Mouse (Mus musculus): ENCODE results near the gene Muc5b. TPM values are rescaled to one million over a fixed set of nuclear protein-coding genes. Genes with fewer than 3 reads are reported as not detected.
"Not testable (repeated sequence)": the region's sequence is repeated elsewhere in the genome, so short reads cannot be mapped to it uniquely, and the experiment has no call there.

Muc5b gene
- polyA plus RNA-seq (2014; fragmentation: Nextera tagmentation; extraction: Ambion mirVana), result 0.01 TPM in 1 of 2 replicates, not detected in the other

DNA sequence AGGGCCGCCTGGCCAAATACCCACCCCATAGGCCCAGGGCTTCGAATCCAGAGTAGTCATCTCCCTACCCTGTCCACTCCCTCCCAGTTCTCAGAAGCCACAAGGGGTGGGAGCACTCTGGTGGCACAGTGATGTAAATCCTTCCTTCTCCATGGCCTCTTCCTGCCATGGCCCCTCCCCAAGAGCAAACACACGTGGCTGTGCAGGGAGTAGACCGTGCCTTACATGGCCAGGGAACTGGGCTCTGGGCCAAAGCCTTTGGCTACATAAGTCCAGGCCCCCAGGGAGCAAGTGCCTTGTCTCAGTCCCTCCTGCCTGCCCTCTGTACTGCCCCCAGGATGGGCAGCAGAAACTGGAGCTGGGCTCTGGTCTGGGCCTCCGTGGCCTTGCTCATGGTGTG lies at the start of gene Muc5b:
TSS of gene Muc5b (plus strand) at position 292 of the 400 bp plus-strand sequence.
- H3K36me3 ChIP-seq (ENCODE audit: control insufficient read depth, insufficient read depth, low read length), result no peaks in the 10 kb centered on the region
- WGBS, result 48% methylated on average over 5 of the region's 5 CpGs
- H3K4me2 ChIP-seq (ENCODE audit: low read length), result no peak within 1 kb of the TSS
- peak; percentile 32; the same call in 1 of the 2 replicates for ATAC-seq (replicated peaks; ENCODE audit: low FRiP score, low TSS enrichment, low read depth)
- H3K4me3 ChIP-seq (ENCODE audit: low read depth, low read length), result no peak within 1 kb of the TSS
- H3K27ac ChIP-seq (ENCODE audit: low read depth), result no peak within 1 kb of the TSS
- H3K9me3 ChIP-seq (ENCODE audit: control insufficient read depth, low read length), result no peaks in the 10 kb centered on the region
- no peak within 1 kb of the TSS for H3K9ac ChIP-seq (ENCODE audit: low read length)
- no peaks in the 10 kb centered on the region; the same call in 1 of the 2 replicates for H3K4me1 ChIP-seq (replicated peaks; ENCODE audit: control insufficient read depth, insufficient read depth, low read length)
- no peak for DNase-seq (ENCODE audit: low spot score)
- H3K27me3 ChIP-seq (replicated peaks; ENCODE audit: control insufficient read depth, insufficient read depth, low read length), result no peaks in the 10 kb centered on the region

DNA sequence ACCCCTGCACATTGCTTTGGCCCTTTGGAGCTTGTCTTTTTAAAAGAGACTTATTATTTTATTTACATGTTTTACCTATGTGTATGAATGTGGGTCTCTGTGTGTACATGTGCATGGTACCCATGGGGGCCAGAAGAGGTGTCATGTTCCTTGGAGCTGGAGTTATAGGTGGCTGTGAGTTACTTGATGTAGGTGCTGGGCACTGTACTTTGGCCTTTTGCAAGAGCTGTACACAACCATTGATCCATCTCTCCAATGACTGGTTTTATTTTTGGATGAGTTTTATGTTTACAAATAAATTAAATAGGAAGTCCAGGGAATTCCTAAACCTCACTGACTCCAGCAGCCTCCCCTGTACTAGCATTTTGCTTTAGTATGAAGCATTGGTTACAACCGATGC lies 44.6 kb upstream of the Muc5b start:
- 95% methylated on average over 1 of the region's 1 CpGs for WGBS

DNA sequence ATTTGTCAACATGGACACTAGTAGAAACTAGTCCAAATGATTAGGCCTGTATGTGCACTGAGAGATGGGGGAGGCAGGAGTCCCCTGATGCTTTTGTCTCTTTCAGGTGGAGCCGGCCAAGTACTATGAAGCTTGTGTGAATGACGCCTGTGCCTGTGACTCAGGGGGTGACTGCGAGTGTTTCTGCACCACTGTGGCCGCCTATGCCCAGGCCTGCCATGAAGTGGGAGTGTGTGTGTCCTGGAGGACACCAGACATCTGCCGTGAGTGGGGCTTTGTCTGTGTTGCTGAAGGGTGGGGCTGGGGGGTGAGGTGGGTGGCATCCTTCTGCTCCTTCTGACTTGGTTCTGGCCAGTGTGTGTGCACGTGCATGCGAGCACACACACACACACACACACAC lies 35.7 kb upstream of the Muc5b start:
- WGBS, result 82% methylated on average over 7 of the region's 7 CpGs
- ATAC-seq (replicated peaks; ENCODE audit: low FRiP score, low TSS enrichment, low read depth), result no peak
- no peak overlapping the region for H3K4me2 ChIP-seq (ENCODE audit: low read length)
- H3K27ac ChIP-seq (ENCODE audit: low read depth), result no peak overlapping the region
- no peaks in the 10 kb centered on the region for H3K4me1 ChIP-seq (replicated peaks; ENCODE audit: control insufficient read depth, insufficient read depth, low read length)
- no peaks in the 10 kb centered on the region for H3K36me3 ChIP-seq (ENCODE audit: control insufficient read depth, insufficient read depth, low read length)
- peaks cover 2% of the 10 kb centered on the region for H3K9me3 ChIP-seq (ENCODE audit: control insufficient read depth, low read length)
- H3K27me3 ChIP-seq (replicated peaks; ENCODE audit: control insufficient read depth, insufficient read depth, low read length), result no peaks in the 10 kb centered on the region
- H3K4me3 ChIP-seq (ENCODE audit: low read depth, low read length), result no peak overlapping the region
- H3K9ac ChIP-seq (ENCODE audit: low read length), result no peak overlapping the region
- no peak for DNase-seq (ENCODE audit: low spot score)

More for the DNA sequence above, 44.6 kb upstream of the Muc5b start:
- no peaks in the 10 kb centered on the region for H3K36me3 ChIP-seq (ENCODE audit: control insufficient read depth, insufficient read depth, low read length)
- H3K4me3 ChIP-seq (ENCODE audit: low read depth, low read length), result no peak overlapping the region
- no peak for ATAC-seq (replicated peaks; ENCODE audit: low FRiP score, low TSS enrichment, low read depth)
- no peaks in the 10 kb centered on the region for H3K27me3 ChIP-seq (replicated peaks; ENCODE audit: control insufficient read depth, insufficient read depth, low read length)
- no peak overlapping the region for H3K9ac ChIP-seq (ENCODE audit: low read length)
- H3K27ac ChIP-seq (ENCODE audit: low read depth), result no peak overlapping the region
- no peak overlapping the region for H3K4me2 ChIP-seq (ENCODE audit: low read length)
- peaks cover 7% of the 10 kb centered on the region for H3K9me3 ChIP-seq (ENCODE audit: control insufficient read depth, low read length)
- H3K4me1 ChIP-seq (replicated peaks; ENCODE audit: control insufficient read depth, insufficient read depth, low read length), result no peaks in the 10 kb centered on the region
- DNase-seq (ENCODE audit: low spot score), result no peak

- Histone ChIP-seq H3K36me3 (ENCODE audit: control insufficient read depth, insufficient read depth, low read length) (no peaks in the 10 kb centered on the region), H3K27ac (ENCODE audit: low read depth) (no peak overlapping the region), H3K9ac (ENCODE audit: low read length) (no peak overlapping the region), H3K27me3 (replicated peaks; ENCODE audit: control insufficient read depth, insufficient read depth, low read length) (no peaks in the 10 kb centered on the region), H3K9me3 (ENCODE audit: control insufficient read depth, low read length) (no peaks in the 10 kb centered on the region), H3K4me1 (replicated peaks; ENCODE audit: control insufficient read depth, insufficient read depth, low read length) (no peaks in the 10 kb centered on the region), H3K4me2 (ENCODE audit: low read length) (no peak overlapping the region), H3K4me3 (ENCODE audit: low read depth, low read length) (no peak overlapping the region)
- 84% methylated on average over 7 of the region's 7 CpGs for WGBS
- ATAC-seq (replicated peaks; ENCODE audit: low FRiP score, low TSS enrichment, low read depth), result no peak
- no peak for DNase-seq (ENCODE audit: low spot score)
Observed at GRCm38 (mm10) chr7:141805384-141805783, 33.5 kb upstream of the Muc5b start.

DNA sequence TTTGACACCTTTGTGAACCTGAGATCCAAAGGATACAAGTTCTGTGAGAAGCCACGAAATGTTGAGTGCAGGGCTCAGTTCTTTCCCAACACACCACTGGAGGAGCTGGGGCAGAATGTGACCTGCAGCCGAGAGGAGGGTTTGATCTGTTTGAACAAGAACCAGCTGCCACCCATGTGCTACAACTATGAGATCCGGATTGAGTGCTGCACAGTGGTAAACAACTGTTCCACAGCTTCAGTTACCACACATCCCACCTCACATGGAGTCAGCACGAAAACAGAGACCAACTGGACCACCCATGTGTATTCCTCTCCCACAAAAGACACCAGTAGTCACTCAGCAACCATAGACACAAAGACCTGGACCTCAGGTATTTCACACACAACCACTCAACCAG lies 31.0 kb upstream of the Muc5b start:
- no CpG with 5 or more reads among the region's 4 CpGs for WGBS

DNA sequence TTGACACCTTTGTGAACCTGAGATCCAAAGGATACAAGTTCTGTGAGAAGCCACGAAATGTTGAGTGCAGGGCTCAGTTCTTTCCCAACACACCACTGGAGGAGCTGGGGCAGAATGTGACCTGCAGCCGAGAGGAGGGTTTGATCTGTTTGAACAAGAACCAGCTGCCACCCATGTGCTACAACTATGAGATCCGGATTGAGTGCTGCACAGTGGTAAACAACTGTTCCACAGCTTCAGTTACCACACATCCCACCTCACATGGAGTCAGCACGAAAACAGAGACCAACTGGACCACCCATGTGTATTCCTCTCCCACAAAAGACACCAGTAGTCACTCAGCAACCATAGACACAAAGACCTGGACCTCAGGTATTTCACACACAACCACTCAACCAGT lies 28.9 kb upstream of the Muc5b start:
- not testable (repeated sequence) for H3K4me1 ChIP-seq (replicated peaks; ENCODE audit: control insufficient read depth, insufficient read depth, low read length); ATAC-seq (replicated peaks; ENCODE audit: low FRiP score, low TSS enrichment, low read depth); DNase-seq (ENCODE audit: low spot score); H3K4me2 ChIP-seq (ENCODE audit: low read length); H3K4me3 ChIP-seq (ENCODE audit: low read depth, low read length); H3K9me3 ChIP-seq (ENCODE audit: control insufficient read depth, low read length); H3K27me3 ChIP-seq (replicated peaks; ENCODE audit: control insufficient read depth, insufficient read depth, low read length); H3K36me3 ChIP-seq (ENCODE audit: control insufficient read depth, insufficient read depth, low read length); H3K27ac ChIP-seq (ENCODE audit: low read depth); H3K9ac ChIP-seq (ENCODE audit: low read length)
- WGBS, result no CpG with 5 or more reads among the region's 4 CpGs

More for the DNA sequence above, 31.0 kb upstream of the Muc5b start:
- H3K4me3 ChIP-seq (ENCODE audit: low read depth, low read length); H3K4me2 ChIP-seq (ENCODE audit: low read length); H3K9me3 ChIP-seq (ENCODE audit: control insufficient read depth, low read length); H3K4me1 ChIP-seq (replicated peaks; ENCODE audit: control insufficient read depth, insufficient read depth, low read length); DNase-seq (ENCODE audit: low spot score); H3K9ac ChIP-seq (ENCODE audit: low read length); H3K27ac ChIP-seq (ENCODE audit: low read depth); H3K36me3 ChIP-seq (ENCODE audit: control insufficient read depth, insufficient read depth, low read length); H3K27me3 ChIP-seq (replicated peaks; ENCODE audit: control insufficient read depth, insufficient read depth, low read length); ATAC-seq (replicated peaks; ENCODE audit: low FRiP score, low TSS enrichment, low read depth): not testable (repeated sequence)

- ATAC-seq (replicated peaks; ENCODE audit: low FRiP score, low TSS enrichment, low read depth), result no peak
- Histone ChIP-seq H3K27me3 (replicated peaks; ENCODE audit: control insufficient read depth, insufficient read depth, low read length) (no peaks in the 10 kb centered on the region), H3K4me3 (ENCODE audit: low read depth, low read length) (no peak overlapping the region), H3K9me3 (ENCODE audit: control insufficient read depth, low read length) (no peaks in the 10 kb centered on the region), H3K36me3 (ENCODE audit: control insufficient read depth, insufficient read depth, low read length) (no peaks in the 10 kb centered on the region), H3K27ac (ENCODE audit: low read depth) (no peak overlapping the region), H3K4me2 (ENCODE audit: low read length) (no peak overlapping the region), H3K9ac (ENCODE audit: low read length) (no peak overlapping the region), H3K4me1 (replicated peaks; ENCODE audit: control insufficient read depth, insufficient read depth, low read length) (no peaks in the 10 kb centered on the region)
- WGBS, result 73% methylated on average over 4 of the region's 4 CpGs
- no peak for DNase-seq (ENCODE audit: low spot score)
Observed at GRCm38 (mm10) chr7:141813321-141813720, 25.5 kb upstream of the Muc5b start.

DNA sequence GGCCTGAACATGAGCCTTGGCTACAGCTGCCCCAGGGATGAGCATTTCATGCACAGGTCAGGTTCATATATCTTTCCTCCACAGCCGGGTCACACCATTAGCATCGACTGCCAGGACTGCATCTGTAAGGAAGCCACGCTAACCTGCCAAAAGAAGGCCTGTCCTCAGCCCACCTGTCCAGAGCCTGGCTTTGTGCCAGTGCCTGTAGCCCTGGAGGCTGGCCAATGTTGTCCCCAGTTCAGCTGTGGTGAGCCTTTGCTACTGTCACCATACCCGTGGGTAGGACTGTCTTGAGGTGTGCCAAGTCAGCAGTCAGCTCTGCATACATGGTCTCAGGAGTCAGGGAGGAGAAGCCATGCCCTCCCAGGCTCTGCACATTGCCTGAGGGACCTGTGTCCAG lies 23.5 kb upstream of the Muc5b start:
- Histone ChIP-seq H3K4me1 (replicated peaks; ENCODE audit: control insufficient read depth, insufficient read depth, low read length) (no peaks in the 10 kb centered on the region), H3K36me3 (ENCODE audit: control insufficient read depth, insufficient read depth, low read length) (no peaks in the 10 kb centered on the region), H3K4me2 (ENCODE audit: low read length) (no peak overlapping the region), H3K27me3 (replicated peaks; ENCODE audit: control insufficient read depth, insufficient read depth, low read length) (no peaks in the 10 kb centered on the region), H3K9me3 (ENCODE audit: control insufficient read depth, low read length) (no peaks in the 10 kb centered on the region), H3K4me3 (ENCODE audit: low read depth, low read length) (no peak overlapping the region), H3K9ac (ENCODE audit: low read length) (no peak overlapping the region), H3K27ac (ENCODE audit: low read depth) (no peak overlapping the region)
- DNase-seq (ENCODE audit: low spot score) (no peak), ATAC-seq (replicated peaks; ENCODE audit: low FRiP score, low TSS enrichment, low read depth) (no peak)
- 67% methylated on average over 4 of the region's 4 CpGs for whole genome bisulfite sequencing

- Histone ChIP-seq H3K4me2 (ENCODE audit: low read length) (no peak overlapping the region), H3K27ac (ENCODE audit: low read depth) (no peak overlapping the region), H3K9ac (ENCODE audit: low read length) (no peak overlapping the region), H3K9me3 (ENCODE audit: control insufficient read depth, low read length) (no peaks in the 10 kb centered on the region), H3K4me1 (replicated peaks; ENCODE audit: control insufficient read depth, insufficient read depth, low read length) (no peaks in the 10 kb centered on the region), H3K4me3 (ENCODE audit: low read depth, low read length) (no peak overlapping the region), H3K27me3 (replicated peaks; ENCODE audit: control insufficient read depth, insufficient read depth, low read length) (no peaks in the 10 kb centered on the region), H3K36me3 (ENCODE audit: control insufficient read depth, insufficient read depth, low read length) (no peaks in the 10 kb centered on the region)
- ATAC-seq (replicated peaks; ENCODE audit: low FRiP score, low TSS enrichment, low read depth) (no peak), DNase-seq (ENCODE audit: low spot score) (no peak)
- WGBS, result 69% methylated on average over 11 of the region's 11 CpGs
Observed at GRCm38 (mm10) chr7:141817355-141818075, 21.4 kb upstream of the Muc5b start.
